Mouse (Mus musculus) midbrain, postnatal 0 days (tissue): ENCODE measurements at regions not wholly inside any gene's neighbourhood (a gene's known extent, or its start where the extent isn't known, plus 50 kb on each side); places are given as distances from the start of the nearest gene placed in this dataset.

Source experiments
- ATAC-seq: fragments of 200-750 bp; cut with Nextera tagmentation; 2 replicates; pipeline ENCODE4 v1.8.0; 2017; ENCODE audit warnings: moderate number of reproducible peaks, mild to moderate bottlenecking, moderate TSS enrichment, moderate library complexity; ENCODE audit not compliant: low FRiP score
- DNase-seq: peaks from one replicate; pipeline ENCODE4 v3.0.0-alpha.2; 2015; ENCODE audit warnings: low spot score
- H3K27ac ChIP-seq: fragments of 300-500 bp; sonication (generic); 2 replicates; pipeline ENCODE4 v1.5.1; 2014; ENCODE audit warnings: low read depth, mild to moderate bottlenecking, low read length, mixed read lengths
- H3K27me3 ChIP-seq: fragments of 300-500 bp; sonication (generic); 2 replicates; pipeline ENCODE4 v1.6.1; 2014; ENCODE audit warnings: low read length, control low read depth, mixed read lengths; ENCODE audit not compliant: insufficient read depth
- H3K36me3 ChIP-seq: fragments of 300-500 bp; sonication (generic); 2 replicates; pipeline ENCODE4 v1.6.1; 2014; ENCODE audit warnings: low read length, control low read depth, mixed read lengths; ENCODE audit not compliant: insufficient read depth
- H3K4me1 ChIP-seq: fragments of 300-500 bp; sonication (generic); 2 replicates; pipeline ENCODE4 v1.6.1; 2014; ENCODE audit warnings: mild to moderate bottlenecking, control low read depth, antibody characterized with exemption, low read length, mixed read lengths; ENCODE audit not compliant: insufficient read depth
- H3K4me2 ChIP-seq: fragments of 300-500 bp; sonication (generic); 2 replicates; pipeline ENCODE4 v1.6.1; 2014; ENCODE audit warnings: low read depth, mild to moderate bottlenecking, low read length, mixed read lengths; ENCODE audit not compliant: poor library complexity, severe bottlenecking
- H3K4me3 ChIP-seq: fragments of 300-500 bp; sonication (generic); 2 replicates; pipeline ENCODE4 v1.5.1; 2014; ENCODE audit warnings: low read depth, mild to moderate bottlenecking, low read length, moderate library complexity
- H3K9ac ChIP-seq: fragments of 300-500 bp; sonication (generic); replicated peaks from 2 replicates; pipeline ENCODE4 v1.6.1; 2014; ENCODE audit warnings: mild to moderate bottlenecking, low read length, moderate library complexity, mixed read lengths; ENCODE audit not compliant: poor library complexity, severe bottlenecking
- H3K9me3 ChIP-seq: fragments of 300-500 bp; sonication (generic); 2 replicates; pipeline ENCODE4 v1.6.1; 2016; ENCODE audit warnings: low read length, control low read depth
- CTCF ChIP-seq: IDR thresholded peaks from 2 replicates; pipeline ENCODE4 v1.5.1; 2016; ENCODE audit warnings: antibody characterized with exemption, mild to moderate bottlenecking
- WGBS: fragments of 180-500 bp; shearing (Covaris S2); extraction: QIAGEN DNeasy Blood & Tissue Kit; methylation state at CpG from one replicate; pipeline ENCODE4 v1.1.7; 2014; 5-methylcytosine and 5-hydroxymethylcytosine counted together

DNA sequence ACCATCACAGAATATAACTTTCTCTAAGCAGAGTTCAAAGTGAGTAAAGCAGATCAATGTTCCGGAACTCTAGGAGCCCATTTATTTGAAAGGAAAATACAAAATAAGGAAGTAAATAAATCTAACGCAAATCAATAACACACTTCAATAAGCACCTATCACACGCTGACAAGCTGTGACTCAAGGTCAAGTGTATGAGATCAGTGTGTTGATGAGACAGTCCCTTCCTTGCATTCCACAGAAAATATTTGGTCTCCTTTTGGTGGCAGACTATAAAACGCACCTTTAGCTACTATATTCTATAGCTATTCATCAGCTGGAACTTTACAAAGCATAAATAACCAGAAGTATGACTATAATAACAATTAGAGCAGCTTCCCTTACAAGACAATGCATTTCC lies 286.5 kb downstream of the Rpl36a-ps1 start:
- ATAC-seq (no peak), DNase-seq (no peak)
- H3K27me3 ChIP-seq: 0 out of 2 replicates have a peak, but pooled peaks cover 6% of the 10 kb centered on the region
- WGBS: 56% methylated on average over 4 of the region's 4 CpGs
- no peaks in the 10 kb centered on the region for H3K9me3 ChIP-seq
- no peak overlapping the region for H3K27ac ChIP-seq
- no peak overlapping the region for H3K9ac ChIP-seq
- no peaks in the 10 kb centered on the region for H3K4me1 ChIP-seq
- H3K4me3 ChIP-seq: no peak overlapping the region
- TF ChIP-seq CTCF: no peak
- H3K4me2 ChIP-seq: no peak overlapping the region
- no peaks in the 10 kb centered on the region for H3K36me3 ChIP-seq

- 89% methylated on average over 6 of the region's 6 CpGs for WGBS
Observed at GRCm38 (mm10) chr14:98703289-98703688, 290.8 kb downstream of the Rpl36a-ps1 start.

DNA sequence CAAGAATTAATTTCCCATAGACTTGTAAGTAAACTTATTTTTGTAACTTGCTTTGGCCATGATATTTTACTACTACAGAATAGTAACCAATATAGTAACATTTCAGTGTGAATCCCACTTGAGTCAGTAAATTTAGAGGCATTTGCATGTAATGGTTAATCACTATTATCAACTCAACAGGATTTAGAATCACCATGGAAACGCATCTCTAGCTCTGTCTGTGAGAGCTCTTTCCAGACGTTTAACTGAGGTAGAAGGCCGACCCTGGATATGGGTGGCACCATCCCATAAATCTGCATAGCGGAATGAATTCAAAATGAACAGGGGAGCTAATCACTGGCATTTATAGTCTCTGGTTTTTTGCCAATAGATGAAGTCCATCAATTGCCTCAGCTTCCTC lies 337.6 kb downstream of the Rpl36a-ps1 start:
- WGBS: 51% methylated on average over 4 of the region's 4 CpGs
- no peak for DNase-seq
- H3K36me3 ChIP-seq: no peaks in the 10 kb centered on the region
- no peak overlapping the region for H3K4me2 ChIP-seq
- 0 out of 2 replicates have a peak, but pooled peaks cover under 1% of the 10 kb centered on the region for H3K9me3 ChIP-seq
- TF ChIP-seq CTCF: no peak
- no peak overlapping the region for H3K27ac ChIP-seq
- H3K9ac ChIP-seq: no peak overlapping the region
- no peak overlapping the region for H3K4me3 ChIP-seq
- no peaks in the 10 kb centered on the region for H3K27me3 ChIP-seq
- no peak for ATAC-seq
- H3K4me1 ChIP-seq: no peaks in the 10 kb centered on the region

More at GRCm38 (mm10) chr14:98703289-98703688, 290.8 kb downstream of the Rpl36a-ps1 start:
- Histone ChIP-seq H3K4me1 (no peaks in the 10 kb centered on the region), H3K4me3 (no peak overlapping the region), H3K27ac (no peak overlapping the region), H3K9me3 (no peaks in the 10 kb centered on the region), H3K36me3 (no peaks in the 10 kb centered on the region), H3K4me2 (no peak overlapping the region), H3K9ac (no peak overlapping the region), H3K27me3 (0 out of 2 replicates have a peak, but pooled peaks cover 4% of the 10 kb centered on the region)
- DNase-seq (no peak), ATAC-seq (no peak)
- TF ChIP-seq CTCF: no peak

DNA sequence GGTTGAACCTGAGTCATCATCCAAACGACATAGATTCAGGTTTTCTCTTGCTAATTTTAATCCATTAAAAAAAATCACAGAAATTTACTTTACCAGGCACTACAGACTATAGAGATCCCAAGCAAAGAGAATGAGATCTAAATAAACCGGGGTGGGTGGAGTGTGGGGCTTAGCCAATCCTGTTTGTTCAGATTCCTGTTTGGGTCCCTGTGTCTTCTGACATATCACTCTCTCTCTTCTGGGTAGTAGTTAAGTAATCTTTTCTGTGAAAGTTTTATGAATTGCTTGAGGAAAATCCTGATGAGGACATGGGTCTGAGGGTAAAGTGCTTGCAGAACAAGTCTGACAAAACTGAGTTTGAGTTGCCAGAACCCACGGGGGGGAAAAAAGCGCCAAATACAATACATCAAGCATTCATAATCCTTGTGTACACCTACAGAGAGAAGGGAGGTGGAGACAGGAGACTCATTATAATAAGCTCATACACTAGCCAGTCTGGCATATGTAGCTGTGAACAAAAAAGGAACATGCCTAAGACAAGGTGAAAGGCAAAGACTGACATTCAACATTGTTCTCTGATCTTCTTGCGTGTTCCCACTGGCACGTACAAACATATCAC lies 339.8 kb downstream of the Rpl36a-ps1 start:
- no peaks in the 10 kb centered on the region for H3K9me3 ChIP-seq
- no peak overlapping the region for H3K4me2 ChIP-seq
- H3K36me3 ChIP-seq: no peaks in the 10 kb centered on the region
- no peaks in the 10 kb centered on the region for H3K4me1 ChIP-seq
- no peak overlapping the region for H3K4me3 ChIP-seq
- TF ChIP-seq CTCF: no peak
- no peaks in the 10 kb centered on the region for H3K27me3 ChIP-seq
- ATAC-seq: no peak
- H3K27ac ChIP-seq: no peak overlapping the region
- no peak for DNase-seq
- no peak overlapping the region for H3K9ac ChIP-seq
- WGBS: 84% methylated on average over 6 of the region's 6 CpGs

DNA sequence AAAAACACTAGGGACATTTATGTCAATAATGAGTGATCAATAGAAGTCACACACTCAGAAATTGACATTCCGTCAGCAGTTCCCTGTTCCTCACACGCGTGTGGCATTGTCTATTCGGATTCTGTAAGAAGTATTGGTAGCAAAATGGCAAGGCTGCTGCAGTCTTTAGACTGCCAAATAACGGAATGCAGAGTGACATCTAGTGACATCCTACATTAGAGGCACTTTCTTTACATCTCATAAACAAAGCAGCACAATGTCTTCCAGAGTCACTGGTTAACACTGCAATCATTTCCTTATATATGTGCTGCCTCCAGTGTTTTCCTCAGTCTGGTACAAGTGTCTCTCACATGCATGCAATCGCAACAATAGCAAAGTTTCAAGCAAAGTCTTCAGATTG lies 342.9 kb downstream of the Rpl36a-ps1 start:
- Histone ChIP-seq H3K4me2 (no peak overlapping the region), H3K4me3 (no peak overlapping the region), H3K27ac (no peak overlapping the region), H3K27me3 (no peaks in the 10 kb centered on the region), H3K4me1 (no peaks in the 10 kb centered on the region), H3K9ac (no peak overlapping the region), H3K9me3 (no peaks in the 10 kb centered on the region), H3K36me3 (no peaks in the 10 kb centered on the region)
- ATAC-seq (no peak), DNase-seq (peak; percentile 53)
- 65% methylated on average over 6 of the region's 6 CpGs for WGBS
- peak; percentile 48 for TF ChIP-seq CTCF

GRCm38 (mm10) chr14:98650520-98650919 lies 343.6 kb downstream of the Rpl36a-ps1 start:
- DNase-seq: no peak
- no peaks in the 10 kb centered on the region for H3K27me3 ChIP-seq
- no peak overlapping the region for H3K4me3 ChIP-seq
- no peak for TF ChIP-seq CTCF
- no peak overlapping the region for H3K27ac ChIP-seq
- H3K36me3 ChIP-seq: no peaks in the 10 kb centered on the region
- H3K4me2 ChIP-seq: no peak overlapping the region
- H3K9me3 ChIP-seq: no peaks in the 10 kb centered on the region
- no peak for ATAC-seq
- 66% methylated on average over 4 of the region's 4 CpGs for WGBS
- no peaks in the 10 kb centered on the region for H3K4me1 ChIP-seq
- H3K9ac ChIP-seq: no peak overlapping the region
